Mouse (Mus musculus): ENCODE measurements around the gene Grsf1. TPM values are rescaled to one million over a fixed set of nuclear protein-coding genes. Genes with fewer than 3 reads are reported as not detected.

The Grsf1 gene
- polyA plus RNA-seq, 1 experiment from 2014 or later: 32.8 TPM

- Histone ChIP-seq H3K9ac (ENCODE audit: low read length) (no peak overlapping the region), H3K27ac (replicated peaks) (no peak overlapping the region), H3K36me3 (ENCODE audit: control insufficient read depth, insufficient read depth, low read length) (no peaks in the 10 kb centered on the region), H3K9me3 (ENCODE audit: control insufficient read depth, low read length) (no peaks in the 10 kb centered on the region), H3K27me3 (ENCODE audit: control insufficient read depth, insufficient read depth, low read length) (no peaks in the 10 kb centered on the region), H3K4me2 (replicated peaks; ENCODE audit: low read depth) (no peak overlapping the region), H3K4me1 (replicated peaks; ENCODE audit: control insufficient read depth, insufficient read depth) (no peaks in the 10 kb centered on the region; the same call in 1 of the 2 replicates), H3K4me3 (ENCODE audit: low read depth, low read length) (no peak overlapping the region)
- ATAC-seq (ENCODE audit: low FRiP score, low TSS enrichment): no peak
- TF ChIP-seq CTCF (IDR thresholded peaks at IDR 0.05; ENCODE audit: low read depth) (no peak), EP300 (optimal IDR thresholded peaks at IDR 0.05) (no peak)
- WGBS: 14% methylated on average over 6 of the region's 6 CpGs
- no peak for DNase-seq (ENCODE audit: low spot score)
These were observed 9.3 kb upstream of the Grsf1 start for GRCm38 (mm10) chr5:88685306-88685705.

- Histone ChIP-seq H3K9ac (ENCODE audit: low read length) (no peak overlapping the region), H3K4me1 (replicated peaks; ENCODE audit: control insufficient read depth, insufficient read depth) (no peaks in the 10 kb centered on the region; the same call in 1 of the 2 replicates), H3K27ac (replicated peaks) (no peak overlapping the region), H3K36me3 (ENCODE audit: control insufficient read depth, insufficient read depth, low read length) (no peaks in the 10 kb centered on the region), H3K27me3 (ENCODE audit: control insufficient read depth, insufficient read depth, low read length) (no peaks in the 10 kb centered on the region), H3K4me2 (replicated peaks; ENCODE audit: low read depth) (no peak overlapping the region), H3K4me3 (ENCODE audit: low read depth, low read length) (no peak overlapping the region), H3K9me3 (ENCODE audit: control insufficient read depth, low read length) (no peaks in the 10 kb centered on the region)
- TF ChIP-seq EP300 (optimal IDR thresholded peaks at IDR 0.05) (no peak), CTCF (IDR thresholded peaks at IDR 0.05; ENCODE audit: low read depth) (no peak)
- no peak for ATAC-seq (ENCODE audit: low FRiP score, low TSS enrichment)
- WGBS: 26% methylated on average over 3 of the region's 3 CpGs
- DNase-seq (ENCODE audit: low spot score): no peak
These were observed 8.3 kb upstream of the Grsf1 start for GRCm38 (mm10) chr5:88684226-88684625.

- ATAC-seq (ENCODE audit: low FRiP score, low TSS enrichment): no peak
- no peaks in the 10 kb centered on the region for H3K27me3 ChIP-seq (ENCODE audit: control insufficient read depth, insufficient read depth, low read length)
These were observed 7.7 kb upstream of the Grsf1 start for GRCm38 (mm10) chr5:88683706-88684105.

GRCm38 (mm10) chr5:88680567-88680966 lies 4.6 kb upstream of the Grsf1 start:
- ATAC-seq (ENCODE audit: low FRiP score, low TSS enrichment): no peak

More at GRCm38 (mm10) chr5:88683706-88684105, 7.7 kb upstream of the Grsf1 start:
- no peaks in the 10 kb centered on the region for H3K9me3 ChIP-seq (ENCODE audit: control insufficient read depth, low read length)
- no peaks in the 10 kb centered on the region for H3K36me3 ChIP-seq (ENCODE audit: control insufficient read depth, insufficient read depth, low read length)
- DNase-seq (ENCODE audit: low spot score): no peak
- H3K9ac ChIP-seq (ENCODE audit: low read length): no peak overlapping the region
- H3K4me3 ChIP-seq (ENCODE audit: low read depth, low read length): no peak overlapping the region
- TF ChIP-seq EP300 (optimal IDR thresholded peaks at IDR 0.05) (no peak), CTCF (IDR thresholded peaks at IDR 0.05; ENCODE audit: low read depth) (no peak)
- H3K4me1 ChIP-seq (replicated peaks; ENCODE audit: control insufficient read depth, insufficient read depth): no peaks in the 10 kb centered on the region; the same call in 1 of the 2 replicates
- WGBS: 86% methylated on average over 9 of the region's 9 CpGs
- no peak overlapping the region for H3K4me2 ChIP-seq (replicated peaks; ENCODE audit: low read depth)
- H3K27ac ChIP-seq (replicated peaks): no peak overlapping the region

GRCm38 (mm10) chr5:88679341-88679740 lies 3.4 kb upstream of the Grsf1 start:
- Histone ChIP-seq H3K4me1 (replicated peaks; ENCODE audit: control insufficient read depth, insufficient read depth) (0 out of 2 replicates have a peak, but pooled peaks cover 2% of the 10 kb centered on the region), H3K4me2 (replicated peaks; ENCODE audit: low read depth) (peak overlapping the region; percentile 31; the same call in 1 of the 2 replicates), H3K27ac (replicated peaks) (no peak overlapping the region), H3K9ac (ENCODE audit: low read length) (no peak overlapping the region), H3K9me3 (ENCODE audit: control insufficient read depth, low read length) (no peaks in the 10 kb centered on the region), H3K36me3 (ENCODE audit: control insufficient read depth, insufficient read depth, low read length) (no peaks in the 10 kb centered on the region), H3K4me3 (ENCODE audit: low read depth, low read length) (no peak overlapping the region), H3K27me3 (ENCODE audit: control insufficient read depth, insufficient read depth, low read length) (no peaks in the 10 kb centered on the region)
- TF ChIP-seq EP300 (optimal IDR thresholded peaks at IDR 0.05): no peak
- no peak for TF ChIP-seq CTCF (IDR thresholded peaks at IDR 0.05; ENCODE audit: low read depth)
- ATAC-seq (ENCODE audit: low FRiP score, low TSS enrichment): no peak
- 31% methylated on average over 6 of the region's 6 CpGs for WGBS
- no peak for DNase-seq (ENCODE audit: low spot score)

More at GRCm38 (mm10) chr5:88680567-88680966, 4.6 kb upstream of the Grsf1 start:
- 84% methylated on average over 6 of the region's 6 CpGs for WGBS
- DNase-seq (ENCODE audit: low spot score): no peak
- H3K36me3 ChIP-seq (ENCODE audit: control insufficient read depth, insufficient read depth, low read length): no peaks in the 10 kb centered on the region
- TF ChIP-seq EP300 (optimal IDR thresholded peaks at IDR 0.05) (no peak), CTCF (IDR thresholded peaks at IDR 0.05; ENCODE audit: low read depth) (no peak)
- no peak overlapping the region for H3K9ac ChIP-seq (ENCODE audit: low read length)
- H3K4me2 ChIP-seq (replicated peaks; ENCODE audit: low read depth): no peak overlapping the region
- no peaks in the 10 kb centered on the region for H3K27me3 ChIP-seq (ENCODE audit: control insufficient read depth, insufficient read depth, low read length)
- H3K4me1 ChIP-seq (replicated peaks; ENCODE audit: control insufficient read depth, insufficient read depth): no peaks in the 10 kb centered on the region
- H3K4me3 ChIP-seq (ENCODE audit: low read depth, low read length): no peak overlapping the region
- H3K27ac ChIP-seq (replicated peaks): no peak overlapping the region
- H3K9me3 ChIP-seq (ENCODE audit: control insufficient read depth, low read length): no peaks in the 10 kb centered on the region

- TF ChIP-seq EP300 (optimal IDR thresholded peaks at IDR 0.05): no peak
- no peak for TF ChIP-seq CTCF (IDR thresholded peaks at IDR 0.05; ENCODE audit: low read depth)
- ATAC-seq (ENCODE audit: low FRiP score, low TSS enrichment): peak; percentile 36; the same call in 1 of the 2 replicates
- Histone ChIP-seq H3K36me3 (ENCODE audit: control insufficient read depth, insufficient read depth, low read length) (no peaks in the 10 kb centered on the region), H3K27me3 (ENCODE audit: control insufficient read depth, insufficient read depth, low read length) (no peaks in the 10 kb centered on the region), H3K4me2 (replicated peaks; ENCODE audit: low read depth) (peak overlapping the region; percentile 31; the same call in 1 of the 2 replicates), H3K4me3 (ENCODE audit: low read depth, low read length) (no peak overlapping the region), H3K4me1 (replicated peaks; ENCODE audit: control insufficient read depth, insufficient read depth) (0 out of 2 replicates have a peak, but pooled peaks cover 3% of the 10 kb centered on the region), H3K9ac (ENCODE audit: low read length) (no peak overlapping the region), H3K27ac (replicated peaks) (peak overlapping the region; percentile 25; the same call in 1 of the 2 replicates), H3K9me3 (ENCODE audit: control insufficient read depth, low read length) (no peaks in the 10 kb centered on the region)
- WGBS: 20% methylated on average over 7 of the region's 7 CpGs
- no peak for DNase-seq (ENCODE audit: low spot score)
These were observed 3.0 kb upstream of the Grsf1 start for GRCm38 (mm10) chr5:88678929-88679328.

All from stomach, postnatal 0 days (tissue).